ENCODE assay signal across 9 mouse cellular contexts in genomic region chr7:65157031-65158025, GRCm38 (mm10). TPM values are rescaled to one million over a fixed set of nuclear protein-coding genes. Genes with fewer than 3 reads are reported as not detected.
DNase-seq lines count a peak whose midpoint lies in the region; ATAC-seq and TF ChIP-seq lines count a peak whose summit lies in the region.
"Had no signal": no experiment of that assay in that cellular context is flagged by ENCODE, and none has a peak within 500 bp of the region (broad histone marks: within the 10 kb centered on the region; RNA-seq: fewer than 3 reads in every experiment).

No protein-coding gene starts in this region.

- H3K4me1 ChIP-seq in heart, embryonic 10.5 days: peaks cover 13% of the 10 kb centered on the region
- no peaks in the 10 kb centered on the region for H3K4me1 ChIP-seq in ES-Bruce4 (ENCODE audit: control insufficient read depth, insufficient read depth, low read length)
- 0 out of 2 replicates have a peak, but pooled peaks cover 2% of the 10 kb centered on the region for H3K4me1 ChIP-seq in forebrain, embryonic 14.5 days (ENCODE audit: control insufficient read depth, insufficient read depth, low read length)
- peaks cover 13% of the 10 kb centered on the region for H3K4me1 ChIP-seq in limb, embryonic 15.5 days

- no peak for ATAC-seq in forebrain, embryonic 14.5 days
- ATAC-seq in limb, embryonic 15.5 days (ENCODE audit: insufficient number of reproducible peaks, low FRiP score, low TSS enrichment, low read depth): no peak

- no peak for TF ChIP-seq CTCF in ES-Bruce4 (IDR thresholded peaks at IDR 0.05; ENCODE audit: low read depth, low read length)

- H3K9ac ChIP-seq in ES-Bruce4 (ENCODE audit: low read depth, poor library complexity, severe bottlenecking): peak overlapping the region; percentile 78; the same call in 1 of the 2 replicates
- peak overlapping the region; percentile 67; the same call in 1 of the 2 replicates for H3K9ac ChIP-seq in forebrain, embryonic 14.5 days (ENCODE audit: low read length)
- no peak overlapping the region for H3K9ac ChIP-seq in limb, embryonic 15.5 days

- 18% methylated on average over 16 of the region's 16 CpGs for whole genome bisulfite sequencing in heart, embryonic 10.5 days
- 4% methylated on average over 16 of the region's 16 CpGs for WGBS in forebrain, embryonic 14.5 days
- 12% methylated on average over 16 of the region's 16 CpGs for WGBS in limb, embryonic 15.5 days

- no peaks in the 10 kb centered on the region for H3K36me3 ChIP-seq in heart, embryonic 10.5 days
- no peaks in the 10 kb centered on the region for H3K36me3 ChIP-seq in ES-Bruce4 (ENCODE audit: control insufficient read depth, insufficient read depth, low read length, poor library complexity, severe bottlenecking)
- no peaks in the 10 kb centered on the region for H3K36me3 ChIP-seq in forebrain, embryonic 14.5 days (ENCODE audit: control insufficient read depth, insufficient read depth, low read length)
- H3K36me3 ChIP-seq in limb, embryonic 15.5 days: no peaks in the 10 kb centered on the region

- no peak for DNase-seq in heart, embryonic 10.5 days (ENCODE audit: low spot score)
- no peak for DNase-seq in heart, adult 18-20 months
- no peak for DNase-seq in forebrain, embryonic 14.5 days (ENCODE audit: low spot score)
- DNase-seq in frontal cortex, postnatal 14 days (ENCODE audit: low spot score in 2 of 2): no peak
- no peak for DNase-seq in cerebellum, postnatal 14 days
- no peak for DNase-seq in kidney, postnatal 4 days

- H3K9me3 ChIP-seq in heart, embryonic 10.5 days: no peaks in the 10 kb centered on the region
- peaks cover 9% of the 10 kb centered on the region for H3K9me3 ChIP-seq in ES-Bruce4 (replicated peaks; ENCODE audit: control insufficient read depth, insufficient read depth, low read length, poor library complexity, severe bottlenecking)
- H3K9me3 ChIP-seq in forebrain, embryonic 14.5 days (replicated peaks; ENCODE audit: control insufficient read depth, low read length): no peaks in the 10 kb centered on the region
- H3K9me3 ChIP-seq in limb, embryonic 15.5 days: no peaks in the 10 kb centered on the region

- TF ChIP-seq EP300 in ES-Bruce4 (IDR thresholded peaks at IDR 0.05; ENCODE audit: insufficient read depth, low read depth, low read length): no peak

- H3K4me3 ChIP-seq in heart, embryonic 10.5 days: peak overlapping the region; percentile 79
- H3K4me3 ChIP-seq in ES-Bruce4 (ENCODE audit: low read depth, low read length): no peak overlapping the region
- peak overlapping the region; percentile 64 for H3K4me3 ChIP-seq in forebrain, embryonic 14.5 days (ENCODE audit: low read depth, low read length)
- peak overlapping the region; percentile 65 for H3K4me3 ChIP-seq in limb, embryonic 15.5 days
- H3K4me3 ChIP-seq: myocyte had no signal

- H3K27me3 ChIP-seq in heart, embryonic 10.5 days (ENCODE audit: insufficient read depth, poor library complexity, severe bottlenecking): peaks cover 54% of the 10 kb centered on the region
- peaks cover 3% of the 10 kb centered on the region for H3K27me3 ChIP-seq in ES-Bruce4 (ENCODE audit: control insufficient read depth, insufficient read depth, low read length, poor library complexity, severe bottlenecking)
- H3K27me3 ChIP-seq in forebrain, embryonic 14.5 days (replicated peaks; ENCODE audit: control insufficient read depth, insufficient read depth, low read length): peaks cover 24% of the 10 kb centered on the region
- H3K27me3 ChIP-seq in limb, embryonic 15.5 days: peaks cover 39% of the 10 kb centered on the region

- peak overlapping the region; percentile 85 for H3K4me2 ChIP-seq in forebrain, embryonic 14.5 days (ENCODE audit: low read length)
- peak overlapping the region; percentile 96 for H3K4me2 ChIP-seq in limb, embryonic 15.5 days

- no peak overlapping the region for H3K27ac ChIP-seq in heart, embryonic 10.5 days
- no peak overlapping the region for H3K27ac ChIP-seq in ES-Bruce4 (ENCODE audit: insufficient read depth, low read length)
- H3K27ac ChIP-seq in forebrain, embryonic 14.5 days (ENCODE audit: low read depth, low read length): no peak overlapping the region
- no peak overlapping the region for H3K27ac ChIP-seq in limb, embryonic 15.5 days

- TF ChIP-seq POLR2A in ES-Bruce4 (IDR thresholded peaks at IDR 0.05; ENCODE audit: insufficient read depth, low read length): no peak

RNA-seq across cellular contexts. Expression of gene Fam189a1, which starts 1.0 kb away (rescaled TPM):
- 0.45 and 0.52 TPM in 2 replicates for polyA plus RNA-seq in heart, embryonic 10.5 days (2016; fragmentation: Nextera tagmentation; extraction: Ambion mirVana)
- total RNA-seq in heart, adult 18-20 months (2021): not detected
- 0.17 TPM in 1 of 2 replicates, not detected in the other for polyA plus RNA-seq in ES-Bruce4 (2011; ENCODE audit: insufficient read depth, insufficient read length, low read depth, missing spikeins)
- 2.6 and 4.5 TPM in 2 replicates for polyA plus RNA-seq in forebrain, embryonic 14.5 days (2014; fragmentation: Nextera tagmentation; extraction: Ambion mirVana)
- polyA plus RNA-seq in limb, embryonic 15.5 days (2015; fragmentation: Nextera tagmentation; extraction: Ambion mirVana): 3.8 and 4.9 TPM in 2 replicates
